Mouse (Mus musculus) cerebellum, adult 11 months (tissue): Measurements from ENCODE around the gene Haao.
A peak's percentile ranks its signal among the peaks of the same experiment; 100 is the strongest.
"Not testable (repeated sequence)": the region's sequence is repeated elsewhere in the genome, so short reads cannot be mapped to it uniquely, and the experiment has no call there.

ENCODE experiments used
- DNase-seq: peaks from one replicate; pipeline ENCODE4 v3.0.0; 2022

Gene Haao

DNA sequence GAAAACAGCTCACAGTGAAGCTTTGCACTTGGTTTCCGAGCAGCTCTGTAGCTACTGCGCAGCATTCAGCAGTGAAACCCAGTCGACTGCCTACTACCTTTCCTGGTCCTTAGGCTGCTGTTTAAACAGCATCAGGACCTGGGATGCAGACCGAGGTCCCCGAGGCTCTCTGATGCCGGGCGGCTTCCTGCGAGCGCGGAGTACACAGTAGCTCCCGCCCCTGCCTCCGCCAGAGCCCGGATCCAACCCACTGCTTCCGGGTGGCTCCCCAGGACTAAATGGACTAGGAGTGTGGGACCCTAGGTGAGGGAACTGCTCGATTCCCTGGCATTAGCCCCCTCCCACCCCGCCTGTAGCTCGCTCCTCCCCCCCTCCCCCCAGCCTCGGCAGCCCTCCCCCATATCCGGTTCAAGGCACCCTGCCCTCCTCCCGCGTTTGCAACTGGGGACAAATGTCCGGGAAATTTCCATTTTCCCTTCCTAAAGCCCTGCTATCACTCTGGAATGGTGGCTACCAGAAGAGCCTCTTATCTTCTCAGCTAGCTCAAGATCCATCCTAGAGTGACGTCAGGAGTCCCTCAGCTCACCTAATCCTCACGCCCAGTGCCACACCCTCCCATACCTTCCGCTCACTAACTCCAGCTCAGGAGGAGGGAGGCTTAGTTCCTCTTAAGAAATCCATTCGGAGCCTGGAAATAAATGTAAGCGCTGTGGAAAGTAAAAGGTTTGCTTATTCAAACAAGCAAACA, 14.5 kb upstream of the Haao start:
- DNase-seq = peak; percentile 64

- DNase-seq = peak; percentile 98
Measured at GRCm38 (mm10) chr17:83861444-83862133, 13.8 kb upstream of the Haao start.

DNA sequence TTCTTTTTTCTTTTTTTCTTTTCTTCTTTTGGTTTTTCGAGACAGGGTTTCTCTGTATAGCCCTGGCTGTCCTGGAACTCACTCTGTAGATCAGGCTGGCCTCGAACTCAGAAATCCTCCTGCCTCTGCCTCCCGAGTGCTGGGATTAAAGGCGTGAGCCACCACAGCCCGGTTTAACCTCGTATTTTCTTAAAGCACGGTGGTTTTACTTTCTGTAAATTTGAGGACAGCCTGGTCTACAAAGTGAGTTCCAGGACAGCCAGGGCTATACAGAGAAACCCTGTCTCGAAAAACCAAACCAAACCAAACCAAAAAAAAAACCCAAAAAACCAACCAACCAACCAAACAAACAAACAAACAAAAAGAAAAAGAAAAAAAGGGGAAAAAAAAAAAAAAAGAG, 13.2 kb upstream of the Haao start:
- DNase-seq = not testable (repeated sequence)

- DNase-seq = no peak
Measured at GRCm38 (mm10) chr17:83860224-83860623, 12.5 kb upstream of the Haao start.

GRCm38 (mm10) chr17:83859639-83860038, 11.9 kb upstream of the Haao start:
- no peak for DNase-seq

DNA sequence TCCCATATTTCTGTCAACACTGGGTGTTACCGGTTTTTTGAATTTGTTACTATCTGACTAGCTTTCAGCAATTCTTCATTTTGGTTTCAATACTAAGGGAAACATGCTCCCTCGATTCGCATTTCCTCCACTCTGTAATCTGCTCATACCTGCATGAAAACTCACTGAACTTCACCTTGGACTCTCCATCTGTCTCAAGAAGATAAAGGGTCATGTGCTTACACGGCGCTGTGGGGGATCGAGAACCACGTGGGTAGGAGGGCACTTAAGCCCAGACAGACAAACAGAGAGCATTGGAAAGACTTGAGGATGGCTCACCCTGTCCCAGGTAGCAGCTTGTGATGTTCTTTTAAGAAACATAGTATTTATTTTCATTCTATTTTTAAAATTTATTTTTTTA, 10.7 kb upstream of the Haao start:
- DNase-seq = no peak

DNA sequence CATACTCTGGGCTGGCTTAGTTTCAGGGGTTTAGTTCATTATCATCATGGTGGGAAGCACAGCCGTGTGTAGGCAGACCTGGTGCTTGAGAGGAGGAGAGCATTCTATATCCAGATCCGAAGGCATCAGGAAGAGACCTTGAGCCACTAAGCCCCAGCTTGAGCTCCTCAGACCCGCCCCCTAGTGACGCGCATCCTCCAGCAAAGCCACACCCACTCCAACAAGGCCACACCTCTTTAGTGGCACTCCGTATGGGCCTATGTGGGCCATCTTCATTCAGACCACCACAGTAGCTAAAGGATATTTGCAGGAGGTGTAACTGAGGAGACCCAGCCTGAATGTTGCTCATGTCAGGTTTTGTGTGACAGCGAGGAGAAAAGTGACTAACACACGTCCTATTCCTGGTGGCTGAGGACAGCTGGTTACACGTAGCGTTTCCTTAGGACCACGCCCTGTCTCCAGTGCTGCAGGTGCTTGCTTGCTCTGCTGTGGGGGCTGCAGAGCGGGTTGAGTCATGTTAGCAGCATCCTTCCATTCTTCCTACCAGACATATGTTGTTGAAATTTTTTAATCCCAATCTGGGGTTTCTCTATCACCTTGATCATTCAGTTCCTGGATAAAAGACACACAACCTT, 6.6 kb upstream of the Haao start:
- DNase-seq = no peak

- no peak for DNase-seq
Measured at GRCm38 (mm10) chr17:83853831-83854230, 6.1 kb upstream of the Haao start.

GRCm38 (mm10) chr17:83850864-83851263, 3.1 kb upstream of the Haao start:
- no peak for DNase-seq

DNA sequence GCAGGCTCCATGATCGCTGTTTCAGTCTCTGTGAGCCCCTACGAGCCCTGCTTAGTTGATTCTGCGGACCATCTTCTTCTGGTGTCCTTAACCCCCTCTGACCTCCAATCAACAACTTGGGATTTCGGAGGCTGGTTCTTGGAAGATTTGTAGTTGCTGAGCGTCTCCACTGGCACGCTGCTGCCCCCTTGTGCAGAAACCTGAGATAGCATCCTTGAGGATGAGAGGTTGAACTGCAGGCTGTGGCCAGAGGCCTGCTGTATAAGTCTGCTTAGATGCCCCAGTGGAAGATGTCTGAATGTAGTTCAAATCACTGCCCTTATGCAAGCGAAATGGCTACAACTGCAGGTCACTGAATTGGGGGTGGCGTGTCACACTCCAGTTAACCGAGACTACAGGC, 2.7 kb upstream of the Haao start:
- DNase-seq = peak; percentile 82

- DNase-seq = no peak
Measured at GRCm38 (mm10) chr17:83849717-83850116, 2.0 kb upstream of the Haao start.

DNA sequence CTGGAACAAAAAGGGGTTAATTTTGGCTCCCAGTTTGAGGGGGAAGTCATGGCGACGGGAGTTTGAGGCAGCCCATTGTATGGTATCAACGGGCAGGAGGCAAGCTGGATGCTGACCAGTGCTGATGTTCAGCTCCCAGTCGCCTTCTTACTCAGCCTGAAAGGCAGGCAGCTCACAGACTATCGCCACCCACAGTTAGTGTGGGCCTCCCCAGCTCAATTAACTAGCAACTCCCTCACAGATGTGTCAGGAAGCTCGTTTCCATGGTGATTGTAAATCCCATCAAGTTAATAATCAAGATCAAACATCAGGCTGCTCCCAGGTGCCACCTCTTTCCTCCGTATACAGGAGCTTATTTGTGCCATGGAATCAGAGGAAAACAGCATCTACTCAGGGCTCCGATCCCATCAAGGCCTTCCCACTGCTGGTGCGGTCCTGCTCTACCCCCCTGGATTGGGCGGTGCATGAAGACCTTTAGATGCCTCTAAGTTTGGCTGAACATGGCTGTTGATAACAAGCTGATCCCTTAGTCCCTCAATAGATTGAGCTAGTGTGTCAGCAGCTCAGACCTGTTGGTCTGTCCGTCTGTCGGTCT, 1.4 kb upstream of the Haao start:
- no peak for DNase-seq

- no peak for DNase-seq
Measured at GRCm38 (mm10) chr17:83848482-83848881, 719 bp upstream of the Haao start.

DNA sequence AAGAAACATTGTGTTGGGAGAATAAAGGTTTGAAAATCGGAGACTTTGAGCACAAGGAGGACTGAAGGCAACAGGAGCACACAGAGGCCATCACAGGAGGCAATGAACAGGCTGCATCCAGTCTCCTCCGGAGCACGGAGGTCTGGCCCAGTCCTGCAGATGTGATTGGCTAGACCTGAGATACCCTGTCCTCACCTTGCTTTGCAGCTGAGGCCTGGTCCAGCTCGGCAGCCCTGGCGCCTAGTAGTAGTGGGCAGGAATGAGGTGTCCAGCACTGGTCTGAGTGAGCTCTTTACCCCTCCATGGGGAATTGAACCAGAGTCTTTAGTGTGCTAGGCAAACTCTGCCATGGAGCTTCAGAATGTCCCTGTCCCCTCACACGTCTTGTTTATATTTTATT, 663 bp downstream of the Haao start:
- DNase-seq = no peak

DNA sequence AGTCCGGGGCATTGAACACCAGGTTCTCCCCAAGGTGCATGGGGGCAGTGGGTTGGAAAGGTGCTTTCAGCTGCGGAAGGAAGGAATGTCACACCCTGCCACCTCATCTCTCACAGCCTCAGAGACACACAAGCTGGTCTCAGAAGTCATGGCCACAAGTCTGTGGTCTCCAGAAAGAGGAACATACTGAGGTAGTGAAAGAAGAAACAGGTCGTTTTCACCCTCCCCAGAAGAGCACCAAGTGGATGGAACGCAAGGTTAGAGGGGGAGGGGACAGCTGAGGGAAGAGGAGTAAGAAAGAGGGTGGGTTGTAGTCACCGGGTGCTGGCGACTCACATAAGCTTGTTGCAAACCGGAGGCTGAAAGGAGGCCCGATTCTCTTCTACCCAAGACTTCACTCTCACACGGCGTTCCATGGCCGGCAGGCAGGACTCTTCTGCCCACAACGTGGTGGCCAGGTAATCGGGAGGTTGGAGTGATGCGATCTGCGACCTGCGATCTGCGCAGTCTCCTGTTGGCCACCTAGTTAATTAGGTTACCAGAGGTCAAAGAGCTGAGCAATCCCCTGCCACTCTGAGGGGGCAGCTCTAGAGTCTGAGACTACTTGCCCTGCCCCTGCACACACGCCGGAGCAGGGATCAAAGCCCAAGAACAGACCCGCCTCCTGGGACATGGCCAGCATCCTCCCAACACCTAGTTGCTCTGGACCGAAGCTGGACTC, 1.3 kb downstream of the Haao start:
- DNase-seq = no peak

DNA sequence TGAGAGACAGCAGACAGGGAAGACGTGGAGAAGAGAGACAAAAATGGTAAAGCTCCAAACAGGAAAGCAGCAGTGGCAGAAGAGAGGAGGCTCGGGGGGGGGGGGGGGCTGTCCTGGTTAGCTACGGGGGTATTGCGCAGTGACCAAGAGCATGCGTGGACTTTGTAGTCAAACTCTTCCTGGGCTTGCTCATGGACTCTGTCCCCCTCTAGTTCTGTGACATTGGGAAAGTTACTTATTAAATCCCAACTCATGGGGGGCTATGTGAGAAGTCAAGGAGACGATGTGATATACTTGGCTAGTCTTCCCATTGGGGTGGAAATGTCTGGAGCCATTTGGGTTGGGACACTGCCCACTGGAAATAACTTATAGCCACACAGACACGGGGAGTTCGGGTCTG, 2.2 kb downstream of the Haao start:
- DNase-seq = no peak

DNA sequence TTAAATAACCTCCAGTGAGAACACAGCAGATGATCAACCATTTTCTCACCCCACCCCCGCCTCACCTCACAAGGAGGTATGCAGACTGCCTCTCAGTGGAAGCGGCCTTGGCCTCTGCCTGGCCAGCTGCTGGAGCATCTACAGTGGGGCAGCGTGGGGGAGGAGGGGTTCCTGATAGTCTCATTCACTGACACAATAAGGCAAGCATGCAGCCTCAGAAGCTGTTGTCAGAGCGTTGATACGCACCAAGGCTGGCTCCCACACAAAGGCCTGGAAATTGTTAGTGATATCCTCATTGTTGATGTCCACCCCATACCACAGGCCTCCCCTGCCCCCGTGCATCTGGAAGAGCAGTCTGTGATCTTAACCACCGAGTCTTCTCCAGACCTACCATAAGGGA, 4.0 kb downstream of the Haao start:
- no peak for DNase-seq

DNA sequence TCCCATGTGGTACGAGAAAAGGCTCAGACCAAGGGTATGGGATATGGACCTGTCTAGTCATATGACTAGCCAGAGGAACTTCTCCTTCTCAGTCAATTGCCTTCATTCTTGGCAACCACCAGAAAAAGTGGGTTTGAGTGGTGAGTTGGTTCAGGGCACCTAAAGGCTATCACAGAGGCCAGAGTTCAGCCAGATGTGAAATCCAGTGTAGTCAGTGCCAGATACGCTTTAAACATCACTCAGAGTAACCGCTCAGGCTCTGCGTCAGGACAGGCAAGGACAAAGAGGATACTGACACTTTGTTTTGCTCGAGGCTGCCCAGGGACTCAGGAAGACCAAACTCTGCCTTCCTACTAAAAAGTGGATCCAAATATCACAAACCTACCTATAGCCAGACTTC, 6.8 kb downstream of the Haao start:
- no peak for DNase-seq

DNA sequence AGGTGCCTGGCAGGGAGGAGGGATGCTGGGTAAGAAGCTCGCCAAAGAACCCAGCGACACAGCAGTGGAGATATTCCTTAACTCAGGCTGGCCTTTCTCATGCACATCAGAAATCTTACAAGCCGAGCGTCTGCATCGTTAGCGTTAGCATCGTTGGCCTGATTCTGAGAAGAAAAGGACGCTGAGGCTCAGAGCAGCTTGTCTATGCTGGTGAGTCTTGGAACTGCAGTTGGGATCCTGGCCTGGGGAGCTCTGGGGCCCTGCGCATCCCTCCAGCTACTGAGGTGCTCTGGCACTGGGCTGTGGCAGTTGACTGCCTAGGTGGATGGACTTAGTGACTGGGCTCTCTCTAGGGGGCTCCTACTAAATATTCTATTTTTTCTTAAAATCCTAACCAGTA, 8.6 kb downstream of the Haao start:
- DNase-seq = no peak

GRCm38 (mm10) chr17:83837659-83838190, 10.0 kb downstream of the Haao start:
- no peak for DNase-seq

DNA sequence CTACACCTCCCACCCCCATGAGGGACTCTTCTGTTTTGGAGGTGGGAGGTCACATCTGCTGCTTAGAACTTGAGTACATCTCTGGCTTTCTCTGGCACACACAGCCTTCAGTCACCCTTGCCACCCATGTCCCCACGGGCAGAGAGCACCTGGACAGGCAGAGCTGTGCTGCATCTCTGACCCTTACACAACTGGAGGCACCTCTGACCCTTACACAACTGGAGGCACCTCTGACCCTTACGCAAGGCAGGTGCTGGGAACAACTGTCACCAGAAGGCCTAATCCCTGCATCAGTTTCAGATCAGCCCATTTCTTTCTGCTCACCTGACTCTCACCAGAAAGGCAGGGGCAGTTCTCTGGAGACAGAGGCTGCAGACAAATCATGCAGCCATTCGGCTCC, 11.7 kb downstream of the Haao start:
- no peak for DNase-seq

DNA sequence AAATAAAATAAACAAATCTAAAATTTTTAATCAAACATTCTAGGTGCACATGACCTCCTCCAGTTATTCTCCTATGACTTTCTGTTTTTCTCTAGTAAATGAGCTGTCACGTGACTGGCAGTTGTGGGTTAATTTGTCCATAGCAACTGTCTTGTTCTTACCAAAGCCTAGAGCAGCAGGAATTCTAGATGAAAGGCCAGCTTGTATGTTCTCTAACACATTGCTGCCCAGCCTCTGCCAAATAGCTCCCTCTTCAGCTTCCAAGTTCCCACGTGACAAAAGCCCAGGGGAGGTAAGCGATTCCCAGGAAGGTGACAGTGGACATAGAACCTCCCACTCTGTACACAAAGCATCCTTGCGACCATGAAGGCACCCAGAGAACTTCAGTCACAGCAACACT, 13.6 kb downstream of the Haao start:
- no peak for DNase-seq
